Mouse (Mus musculus) small intestine, adult 10 weeks (tissue): ENCODE data around the gene Akap13. TPM values are rescaled to one million over a fixed set of nuclear protein-coding genes. Genes with fewer than 3 reads are reported as not detected.

Experiments
- polyA plus RNA-seq: library from polyadenylated mRNA; stranded (reverse); fragments of 350-450 nt; fragmentation: Illumina TruSeq; extraction: RNeasy Lipid Tissue Mini Kit (QIAGEN cat#74804); gene quantifications from one replicate; pipeline ENCODE4 v1.2.3, GENCODE M21; 2014; ENCODE audit warnings: low replicate concordance

Gene Akap13
- 19.9 TPM for polyA plus RNA-seq

DNA sequence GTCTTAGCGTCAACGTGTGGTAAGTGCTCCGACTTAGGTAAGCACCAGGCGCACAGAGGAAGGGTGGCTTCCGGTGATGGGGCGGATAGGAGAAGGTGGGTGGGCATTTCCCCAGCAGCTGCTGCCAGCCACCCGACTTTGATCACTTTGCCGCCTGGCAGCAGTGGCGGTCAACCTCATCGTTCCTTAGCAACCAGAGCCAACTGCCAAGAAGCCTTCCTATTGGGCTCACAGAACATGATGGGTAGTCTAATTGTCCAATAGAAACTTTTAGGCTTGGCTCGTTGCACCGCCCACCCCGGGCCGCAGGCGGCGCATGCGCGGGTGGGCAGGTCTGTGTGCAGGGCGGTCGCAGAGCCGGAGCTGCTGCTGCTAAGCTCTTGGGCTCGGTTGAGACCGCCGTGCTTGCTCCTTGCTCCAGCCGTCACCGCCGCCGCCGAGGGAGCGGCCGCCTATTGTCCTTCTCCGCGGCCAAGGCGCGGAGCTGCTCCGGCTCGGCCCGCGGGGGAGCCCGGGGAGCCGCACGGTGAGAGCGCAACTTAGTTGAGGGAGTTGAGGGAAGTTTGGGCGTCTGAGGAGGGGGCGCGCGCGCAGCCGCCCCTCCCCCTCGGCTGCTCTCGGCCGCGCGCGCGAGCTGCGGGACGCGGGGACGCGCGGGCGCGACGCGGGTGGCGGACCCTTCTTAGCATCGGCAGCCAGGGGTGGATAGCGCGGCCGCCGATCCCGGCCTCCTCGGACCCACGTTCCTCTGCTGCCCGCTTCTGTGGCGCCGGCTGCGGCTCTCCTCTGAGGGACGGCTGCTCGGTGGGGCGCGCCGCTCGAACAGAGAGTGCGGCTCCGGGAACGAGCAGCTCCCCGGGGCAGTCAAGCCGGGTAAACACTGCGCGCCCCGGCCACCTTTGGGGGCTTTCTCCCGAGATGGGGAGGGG lies at the start of gene Akap13:
Gene Akap13 (plus strand): TSS at position 312 of the 929 bp plus-strand sequence.

Other genes starting within 250 kb of the Akap13 start
- gene Sv2b, start 146.3 kb upstream of the Akap13 start, polyA plus RNA-seq: 0.41 TPM